Mouse (Mus musculus): ENCODE results near the gene Cherp. TPM values are rescaled to one million over a fixed set of nuclear protein-coding genes. Genes with fewer than 3 reads are reported as not detected.

The Cherp gene
- polyA plus RNA-seq, 1 experiment: 44.5 TPM

DNA sequence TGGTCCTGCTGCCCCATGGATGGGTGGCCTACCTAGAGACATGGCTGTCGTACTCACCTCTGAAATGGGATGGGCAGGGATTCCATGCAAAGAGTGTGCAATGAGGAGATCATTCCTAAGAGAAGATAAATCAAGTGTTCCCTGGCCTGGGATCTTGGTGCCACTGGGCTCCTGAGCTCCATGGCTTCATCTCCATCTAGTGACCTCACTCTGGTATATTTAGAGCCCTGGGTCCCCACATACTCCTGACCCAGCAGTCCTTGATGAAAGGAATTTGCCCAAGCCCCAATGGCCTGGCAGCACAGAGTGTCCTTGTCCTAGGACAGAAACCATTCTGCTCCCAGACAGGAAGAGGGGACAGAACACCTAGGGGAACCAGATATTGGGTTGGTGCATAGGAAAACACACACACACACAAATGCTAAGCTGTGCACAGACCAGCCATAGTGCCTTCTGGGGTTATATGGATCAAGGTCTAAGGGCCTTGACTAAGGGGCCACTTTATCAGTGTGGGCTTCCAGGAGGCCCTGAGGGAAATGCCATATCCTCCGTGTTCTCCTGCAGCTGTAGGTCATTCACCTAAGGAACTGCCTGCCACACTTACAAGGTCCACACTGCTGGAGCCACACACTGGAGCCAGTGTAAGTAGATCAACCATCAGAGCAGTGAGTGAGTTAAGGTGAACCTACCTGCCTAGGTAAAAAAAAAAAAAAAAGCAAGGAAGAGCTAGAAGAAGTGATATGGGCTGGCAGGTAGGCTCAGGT lies 24.7 kb upstream of the Cherp start:
- peaks cover 2% of the 10 kb centered on the region; the same call in 1 of the 2 replicates for H3K4me1 ChIP-seq (ENCODE audit: control insufficient read depth, insufficient read depth, low read length)
- TF ChIP-seq CTCF (IDR thresholded peaks at IDR 0.05; ENCODE audit: insufficient read depth, low read length) (no peak), POLR2A (IDR thresholded peaks at IDR 0.05; ENCODE audit: borderline replicate concordance, extremely low read depth, low read depth, low read length) (no peak)
- WGBS: 81% methylated on average over 2 of the region's 2 CpGs
- H3K4me3 ChIP-seq (replicated peaks; ENCODE audit: extremely low read depth, low read depth, low read length): no peak overlapping the region
- DNase-seq: no peak

DNA sequence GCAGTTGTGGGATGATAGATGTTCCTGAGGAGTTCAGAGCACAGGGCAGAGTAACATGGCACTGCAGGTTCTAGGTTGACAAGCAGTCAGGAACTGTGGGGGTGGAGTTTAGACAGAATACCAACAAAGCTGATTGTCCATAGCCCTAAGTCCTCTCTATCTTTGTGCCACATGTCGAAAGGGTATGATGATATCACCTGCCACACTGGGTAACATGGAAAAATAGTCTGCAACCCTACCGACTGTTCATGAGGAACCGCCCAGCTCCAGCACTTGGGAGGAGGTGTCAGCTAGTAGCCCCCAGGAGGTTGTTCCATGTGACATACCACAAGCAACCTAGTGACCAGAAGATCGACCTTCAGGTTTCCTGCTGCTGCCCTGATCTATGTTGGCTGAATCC lies 23.5 kb upstream of the Cherp start:
- Histone ChIP-seq H3K4me1 (ENCODE audit: control insufficient read depth, insufficient read depth, low read length) (peaks cover 2% of the 10 kb centered on the region), H3K4me3 (replicated peaks; ENCODE audit: extremely low read depth, low read depth, low read length) (no peak overlapping the region)
- no peak for TF ChIP-seq POLR2A (IDR thresholded peaks at IDR 0.05; ENCODE audit: borderline replicate concordance, extremely low read depth, low read depth, low read length)
- WGBS: 79% methylated on average over 4 of the region's 4 CpGs
- DNase-seq: no peak

GRCm38 (mm10) chr8:72497911-72498310 lies 22.9 kb upstream of the Cherp start:
- WGBS: 67% methylated on average over 1 of the region's 1 CpGs
- peaks cover 6% of the 10 kb centered on the region for H3K4me1 ChIP-seq (ENCODE audit: control insufficient read depth, insufficient read depth, low read length)
- DNase-seq: no peak
- TF ChIP-seq POLR2A (IDR thresholded peaks at IDR 0.05; ENCODE audit: borderline replicate concordance, extremely low read depth, low read depth, low read length) (no peak), CTCF (IDR thresholded peaks at IDR 0.05; ENCODE audit: insufficient read depth, low read length) (no peak)
- H3K4me3 ChIP-seq (replicated peaks; ENCODE audit: extremely low read depth, low read depth, low read length): no peak overlapping the region

DNA sequence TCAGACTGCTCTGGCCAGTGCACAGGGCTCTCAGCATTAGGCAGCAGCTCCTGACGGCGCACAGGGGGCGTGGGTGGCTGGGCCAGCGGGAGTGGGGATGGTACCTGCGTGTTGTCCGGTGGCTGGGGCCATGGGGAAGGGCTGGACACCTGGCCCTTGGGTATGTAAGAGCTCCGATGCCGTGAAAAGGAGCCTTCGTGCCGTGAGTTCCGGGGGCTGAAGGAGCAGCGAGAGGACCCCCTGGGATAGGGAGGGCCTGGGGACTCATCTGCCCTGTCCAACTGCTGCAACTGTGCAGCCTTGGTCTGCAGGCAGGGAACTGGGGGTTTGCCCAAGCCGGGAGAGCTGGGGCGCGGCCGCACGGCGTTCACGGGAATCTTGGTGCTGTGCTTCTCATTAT lies 21.2 kb upstream of the Cherp start:
- TF ChIP-seq POLR2A (IDR thresholded peaks at IDR 0.05; ENCODE audit: borderline replicate concordance, extremely low read depth, low read depth, low read length) (no peak), CTCF (IDR thresholded peaks at IDR 0.05; ENCODE audit: insufficient read depth, low read length) (no peak)
- H3K4me3 ChIP-seq (replicated peaks; ENCODE audit: extremely low read depth, low read depth, low read length): no peak overlapping the region
- 92% methylated on average over 19 of the region's 19 CpGs for WGBS
- peaks cover 11% of the 10 kb centered on the region for H3K4me1 ChIP-seq (ENCODE audit: control insufficient read depth, insufficient read depth, low read length)
- no peak for DNase-seq

- no peak for DNase-seq
- 85% methylated on average over 23 of the region's 23 CpGs for WGBS
- TF ChIP-seq CTCF (IDR thresholded peaks at IDR 0.05; ENCODE audit: insufficient read depth, low read length): no peak
- no peak for TF ChIP-seq POLR2A (IDR thresholded peaks at IDR 0.05; ENCODE audit: borderline replicate concordance, extremely low read depth, low read depth, low read length)
- Histone ChIP-seq H3K4me1 (ENCODE audit: control insufficient read depth, insufficient read depth, low read length) (peaks cover 13% of the 10 kb centered on the region), H3K4me3 (replicated peaks; ENCODE audit: extremely low read depth, low read depth, low read length) (no peak overlapping the region)
Observed at GRCm38 (mm10) chr8:72495411-72496111, 20.5 kb upstream of the Cherp start.

GRCm38 (mm10) chr8:72493381-72493780 lies 18.4 kb upstream of the Cherp start:
- no peak for DNase-seq
- H3K4me1 ChIP-seq (ENCODE audit: control insufficient read depth, insufficient read depth, low read length): peaks cover 13% of the 10 kb centered on the region
- 13% methylated on average over 8 of the region's 8 CpGs for WGBS
- peak overlapping the region; percentile 85 for H3K4me3 ChIP-seq (replicated peaks; ENCODE audit: extremely low read depth, low read depth, low read length)
- TF ChIP-seq POLR2A (IDR thresholded peaks at IDR 0.05; ENCODE audit: borderline replicate concordance, extremely low read depth, low read depth, low read length) (no peak), CTCF (IDR thresholded peaks at IDR 0.05; ENCODE audit: insufficient read depth, low read length) (no peak)

- WGBS: 1% methylated on average over 56 of the region's 56 CpGs
- Histone ChIP-seq H3K4me3 (replicated peaks; ENCODE audit: extremely low read depth, low read depth, low read length) (peak overlapping the region; percentile 85), H3K4me1 (ENCODE audit: control insufficient read depth, insufficient read depth, low read length) (peaks cover 13% of the 10 kb centered on the region)
- TF ChIP-seq POLR2A (IDR thresholded peaks at IDR 0.05; ENCODE audit: borderline replicate concordance, extremely low read depth, low read depth, low read length) (peak; percentile 31; the same call in 1 of the 2 replicates), CTCF (IDR thresholded peaks at IDR 0.05; ENCODE audit: insufficient read depth, low read length) (no peak)
- DNase-seq: peak; percentile 100
Observed at GRCm38 (mm10) chr8:72492622-72493081, 17.6 kb upstream of the Cherp start.

GRCm38 (mm10) chr8:72491680-72492621 lies 16.9 kb upstream of the Cherp start, which contains the start of gene Slc35e1:
Slc35e1 (minus strand) TSS chr8:72492614.
- under 1% methylated on average over 93 of the region's 98 CpGs for WGBS
- Histone ChIP-seq H3K4me3 (replicated peaks; ENCODE audit: extremely low read depth, low read depth, low read length) (peak within 1 kb of the TSS; percentile 90), H3K4me1 (ENCODE audit: control insufficient read depth, insufficient read depth, low read length) (peaks cover 13% of the 10 kb centered on the region)
- DNase-seq: peak; percentile 28
- TF ChIP-seq POLR2A (IDR thresholded peaks at IDR 0.05; ENCODE audit: borderline replicate concordance, extremely low read depth, low read depth, low read length): peak; percentile 28; the same call in 1 of the 2 replicates
- no peak for TF ChIP-seq CTCF (IDR thresholded peaks at IDR 0.05; ENCODE audit: insufficient read depth, low read length)

DNA sequence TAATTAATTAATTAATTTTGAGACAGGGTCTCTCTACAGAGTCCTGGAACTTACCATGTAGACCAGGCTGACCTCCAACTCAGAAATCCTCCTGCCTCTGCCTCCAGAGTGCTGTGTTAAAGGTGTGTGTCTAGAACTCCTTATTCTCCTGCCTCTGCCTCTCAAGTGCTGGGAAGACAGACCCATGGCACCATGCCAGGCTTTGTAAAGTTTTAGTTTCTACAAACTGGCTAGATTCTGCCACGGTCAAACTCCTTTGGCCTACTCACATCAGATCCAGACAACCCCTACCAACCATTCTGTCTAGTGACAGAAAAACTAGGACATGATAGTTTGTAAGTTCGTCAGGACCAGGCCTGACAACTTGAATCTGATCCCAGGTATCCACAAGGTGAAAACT lies 16.0 kb upstream of the Cherp start:
- TF ChIP-seq POLR2A (IDR thresholded peaks at IDR 0.05; ENCODE audit: borderline replicate concordance, extremely low read depth, low read depth, low read length): no peak
- TF ChIP-seq CTCF (IDR thresholded peaks at IDR 0.05; ENCODE audit: insufficient read depth, low read length): no peak
- peaks cover 13% of the 10 kb centered on the region for H3K4me1 ChIP-seq (ENCODE audit: control insufficient read depth, insufficient read depth, low read length)
- 72% methylated on average over 2 of the region's 2 CpGs for WGBS
- H3K4me3 ChIP-seq (replicated peaks; ENCODE audit: extremely low read depth, low read depth, low read length): no peak overlapping the region
- no peak for DNase-seq
